Mouse (Mus musculus): Measurements from ENCODE around the gene Pparg.

Pparg gene

GRCm38 (mm10) chr6:115360776-115361605, at the start of gene Pparg:
Gene Pparg (plus strand): TSS chr6:115360951.
- DNase-seq (ENCODE audit: low spot score): no peak

- DNase-seq (ENCODE audit: low spot score): no peak
Observed at GRCm38 (mm10) chr6:115312780-115313179, 48.0 kb upstream of the Pparg start.

GRCm38 (mm10) chr6:115313235-115313738, 47.5 kb upstream of the Pparg start:
- no peak for DNase-seq (ENCODE audit: low spot score)

- DNase-seq (ENCODE audit: low spot score): no peak
Observed at GRCm38 (mm10) chr6:115313910-115314309, 46.8 kb upstream of the Pparg start.

- no peak for DNase-seq (ENCODE audit: low spot score)
Observed at GRCm38 (mm10) chr6:115315770-115316169, 45.0 kb upstream of the Pparg start.

GRCm38 (mm10) chr6:115316811-115317221, 43.9 kb upstream of the Pparg start:
- DNase-seq (ENCODE audit: low spot score): no peak

GRCm38 (mm10) chr6:115318811-115319210, 41.9 kb upstream of the Pparg start:
- no peak for DNase-seq (ENCODE audit: low spot score)

GRCm38 (mm10) chr6:115319686-115320085, 41.1 kb upstream of the Pparg start:
- DNase-seq (ENCODE audit: low spot score): no peak

GRCm38 (mm10) chr6:115320927-115321714, 39.6 kb upstream of the Pparg start:
- DNase-seq (ENCODE audit: low spot score): no peak

- no peak for DNase-seq (ENCODE audit: low spot score)
Observed at GRCm38 (mm10) chr6:115321883-115322351, 38.8 kb upstream of the Pparg start.

- no peak for DNase-seq (ENCODE audit: low spot score)
Observed at GRCm38 (mm10) chr6:115322956-115323355, 37.8 kb upstream of the Pparg start.

GRCm38 (mm10) chr6:115330964-115331363, 29.8 kb upstream of the Pparg start:
- no peak for DNase-seq (ENCODE audit: low spot score)

- DNase-seq (ENCODE audit: low spot score): no peak
Observed at GRCm38 (mm10) chr6:115333099-115333694, 27.6 kb upstream of the Pparg start.

GRCm38 (mm10) chr6:115335536-115335935, 25.2 kb upstream of the Pparg start:
- DNase-seq (ENCODE audit: low spot score): no peak

- DNase-seq (ENCODE audit: low spot score): no peak
Observed at GRCm38 (mm10) chr6:115340084-115340483, 20.7 kb upstream of the Pparg start.

- no peak for DNase-seq (ENCODE audit: low spot score)
Observed at GRCm38 (mm10) chr6:115343096-115343495, 17.7 kb upstream of the Pparg start.

GRCm38 (mm10) chr6:115343570-115343969, 17.2 kb upstream of the Pparg start:
- DNase-seq (ENCODE audit: low spot score): no peak

- no peak for DNase-seq (ENCODE audit: low spot score)
Observed at GRCm38 (mm10) chr6:115344101-115344500, 16.6 kb upstream of the Pparg start.

- no peak for DNase-seq (ENCODE audit: low spot score)
Observed at GRCm38 (mm10) chr6:115344513-115344912, 16.2 kb upstream of the Pparg start.

GRCm38 (mm10) chr6:115345013-115345412, 15.7 kb upstream of the Pparg start:
- DNase-seq (ENCODE audit: low spot score): no peak

GRCm38 (mm10) chr6:115349641-115350464, 10.9 kb upstream of the Pparg start:
- DNase-seq (ENCODE audit: low spot score): no peak
